Mouse (Mus musculus): ENCODE measurements at regions not wholly inside any gene's neighbourhood (a gene's known extent, or its start where the extent isn't known, plus 50 kb on each side); places are given as distances from the start of the nearest gene placed in this dataset.

DNA sequence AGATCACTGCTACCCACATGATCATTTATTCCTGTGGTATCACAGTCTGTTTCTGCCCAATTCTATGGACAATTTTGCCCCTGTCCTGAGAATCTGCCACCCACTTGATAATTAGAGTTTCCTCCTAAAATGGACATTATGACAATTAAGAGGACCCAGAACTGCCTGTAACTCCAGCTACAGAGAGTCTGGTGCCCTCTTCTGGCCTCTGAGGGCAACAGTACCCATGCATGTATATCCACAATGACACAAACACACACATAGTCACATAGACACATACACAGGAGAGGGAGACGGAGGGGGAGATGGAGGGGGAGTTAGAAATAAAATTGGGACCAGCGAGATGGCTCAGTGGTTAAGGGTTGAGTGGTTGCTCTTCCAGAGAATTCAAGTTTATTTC lies 170.9 kb upstream of the Ercc4 start:
- Histone ChIP-seq H3K36me3 (ENCODE audit: control insufficient read depth, insufficient read depth, low read length) (no peaks in the 10 kb centered on the region), H3K4me3 (ENCODE audit: extremely low read depth, insufficient read depth, insufficient read length) (no peak overlapping the region), H3K27me3 (ENCODE audit: control insufficient read depth, insufficient read depth, low read length) (no peaks in the 10 kb centered on the region), H3K4me1 (ENCODE audit: control insufficient read depth, insufficient read depth, insufficient read length) (no peaks in the 10 kb centered on the region), H3K27ac (ENCODE audit: insufficient read depth, low read length) (no peak overlapping the region)
- no peak for DNase-seq (ENCODE audit: low read depth in 1 of 2, low spot score in 2 of 2)
- WGBS: 77% methylated on average over 2 of the region's 2 CpGs
- TF ChIP-seq CTCF (IDR thresholded peaks at IDR 0.05; ENCODE audit: extremely low read depth, insufficient read depth, insufficient read length, insufficient replicate concordance): no peak
- TF ChIP-seq POLR2A (IDR thresholded peaks at IDR 0.05; ENCODE audit: low read depth, low read length): no peak

GRCm38 (mm10) chr16:12951176-12951575 lies 158.3 kb upstream of the Ercc4 start:
- DNase-seq (ENCODE audit: low read depth in 1 of 2, low spot score in 2 of 2): no peak
- Histone ChIP-seq H3K27me3 (ENCODE audit: control insufficient read depth, insufficient read depth, low read length) (no peaks in the 10 kb centered on the region), H3K36me3 (ENCODE audit: control insufficient read depth, insufficient read depth, low read length) (no peaks in the 10 kb centered on the region), H3K4me3 (ENCODE audit: extremely low read depth, insufficient read depth, insufficient read length) (no peak overlapping the region), H3K4me1 (ENCODE audit: control insufficient read depth, insufficient read depth, insufficient read length) (no peaks in the 10 kb centered on the region), H3K27ac (ENCODE audit: insufficient read depth, low read length) (no peak overlapping the region)
- no peak for TF ChIP-seq POLR2A (IDR thresholded peaks at IDR 0.05; ENCODE audit: low read depth, low read length)
- TF ChIP-seq CTCF (IDR thresholded peaks at IDR 0.05; ENCODE audit: extremely low read depth, insufficient read depth, insufficient read length, insufficient replicate concordance): no peak
- 88% methylated on average over 5 of the region's 5 CpGs for WGBS

- no peaks in the 10 kb centered on the region for H3K36me3 ChIP-seq (ENCODE audit: control insufficient read depth, insufficient read depth, low read length)
- WGBS: 71% methylated on average over 8 of the region's 8 CpGs
- TF ChIP-seq POLR2A (IDR thresholded peaks at IDR 0.05; ENCODE audit: low read depth, low read length): no peak
- TF ChIP-seq CTCF (IDR thresholded peaks at IDR 0.05; ENCODE audit: extremely low read depth, insufficient read depth, insufficient read length, insufficient replicate concordance): no peak
- H3K4me3 ChIP-seq (ENCODE audit: extremely low read depth, insufficient read depth, insufficient read length): no peak overlapping the region
- H3K27me3 ChIP-seq (ENCODE audit: control insufficient read depth, insufficient read depth, low read length): no peaks in the 10 kb centered on the region
- DNase-seq (ENCODE audit: low read depth in 1 of 2, low spot score in 2 of 2): no peak
- H3K27ac ChIP-seq (ENCODE audit: insufficient read depth, low read length): no peak overlapping the region
- no peaks in the 10 kb centered on the region for H3K4me1 ChIP-seq (ENCODE audit: control insufficient read depth, insufficient read depth, insufficient read length)
These were observed 155.5 kb upstream of the Ercc4 start for GRCm38 (mm10) chr16:12954028-12954427.

DNA sequence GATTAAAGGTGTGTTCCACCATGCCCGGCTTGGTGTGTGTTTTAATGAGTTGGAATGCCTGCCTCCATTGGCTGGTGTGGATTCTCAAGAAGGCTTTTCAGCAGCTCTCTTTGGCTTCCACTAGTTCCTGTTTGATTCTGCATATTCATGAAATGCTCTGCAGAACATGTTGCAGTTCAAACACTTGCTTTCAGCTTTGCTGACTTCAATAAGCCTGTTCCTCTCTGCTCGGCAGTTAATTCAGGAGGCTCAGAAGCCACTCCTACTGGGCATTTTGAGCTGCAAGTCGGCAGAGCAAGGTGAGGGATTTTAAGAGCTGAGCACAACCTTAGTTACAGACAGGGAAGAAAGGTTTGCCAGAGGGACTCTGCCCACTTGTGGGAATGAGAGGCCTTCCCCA lies 153.1 kb upstream of the Ercc4 start:
- H3K4me3 ChIP-seq (ENCODE audit: extremely low read depth, insufficient read depth, insufficient read length): no peak overlapping the region
- TF ChIP-seq CTCF (IDR thresholded peaks at IDR 0.05; ENCODE audit: extremely low read depth, insufficient read depth, insufficient read length, insufficient replicate concordance) (no peak), POLR2A (IDR thresholded peaks at IDR 0.05; ENCODE audit: low read depth, low read length) (no peak)
- no peak for DNase-seq (ENCODE audit: low read depth in 1 of 2, low spot score in 2 of 2)
- H3K27ac ChIP-seq (ENCODE audit: insufficient read depth, low read length): no peak overlapping the region
- 47% methylated on average over 3 of the region's 3 CpGs for WGBS
- no peaks in the 10 kb centered on the region for H3K36me3 ChIP-seq (ENCODE audit: control insufficient read depth, insufficient read depth, low read length)
- no peaks in the 10 kb centered on the region for H3K27me3 ChIP-seq (ENCODE audit: control insufficient read depth, insufficient read depth, low read length)
- H3K4me1 ChIP-seq (ENCODE audit: control insufficient read depth, insufficient read depth, insufficient read length): no peaks in the 10 kb centered on the region

DNA sequence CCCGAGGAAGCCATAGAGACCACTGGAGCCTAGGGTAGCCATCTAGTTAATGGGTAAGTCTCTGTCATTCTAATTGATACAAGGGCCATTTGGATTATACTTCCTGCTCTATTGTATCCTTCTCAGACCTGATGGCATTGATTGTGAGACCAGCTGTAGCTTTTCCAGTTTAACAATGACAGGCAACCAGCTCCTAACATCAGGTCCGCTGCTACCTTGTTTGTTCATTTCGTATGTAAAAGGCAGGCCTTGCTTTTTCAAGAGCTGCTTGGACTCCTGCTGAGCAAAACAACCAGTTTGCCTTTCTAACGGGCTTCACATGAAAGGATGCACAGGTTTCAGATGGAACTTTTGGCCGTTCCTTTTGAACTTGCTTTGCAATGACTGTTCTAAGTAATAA lies 148.6 kb upstream of the Ercc4 start:
- 86% methylated on average over 5 of the region's 5 CpGs for WGBS

DNA sequence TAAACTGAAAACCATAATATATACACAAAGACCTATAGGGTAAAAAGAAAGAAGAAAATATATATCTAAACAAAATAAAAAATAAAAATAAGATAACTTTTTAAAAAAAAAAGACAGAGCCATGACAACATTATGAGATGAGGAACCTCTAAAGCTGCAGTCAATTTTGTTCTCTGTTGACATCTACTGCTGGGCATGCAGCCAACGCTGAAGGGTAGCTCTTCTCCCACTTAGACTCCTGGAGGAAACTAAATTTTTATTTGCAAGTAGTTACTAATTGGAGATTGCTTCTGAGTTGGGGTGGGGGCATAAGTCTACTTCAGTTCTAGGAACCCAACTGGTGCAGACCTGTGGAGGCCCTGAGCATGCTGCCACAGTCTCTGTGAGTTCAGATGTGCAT lies 126.8 kb upstream of the Ercc4 start:
- Histone ChIP-seq H3K36me3 (ENCODE audit: control insufficient read depth, insufficient read depth, low read length) (no peaks in the 10 kb centered on the region), H3K27me3 (ENCODE audit: control insufficient read depth, insufficient read depth, low read length) (no peaks in the 10 kb centered on the region), H3K27ac (ENCODE audit: insufficient read depth, low read length) (no peak overlapping the region), H3K4me1 (ENCODE audit: control insufficient read depth, insufficient read depth, insufficient read length) (no peaks in the 10 kb centered on the region), H3K4me3 (ENCODE audit: extremely low read depth, insufficient read depth, insufficient read length) (no peak overlapping the region)
- TF ChIP-seq POLR2A (IDR thresholded peaks at IDR 0.05; ENCODE audit: low read depth, low read length): no peak
- no peak for TF ChIP-seq CTCF (IDR thresholded peaks at IDR 0.05; ENCODE audit: extremely low read depth, insufficient read depth, insufficient read length, insufficient replicate concordance)
- 63% methylated on average over 1 of the region's 1 CpGs for WGBS
- no peak for DNase-seq (ENCODE audit: low read depth in 1 of 2, low spot score in 2 of 2)

More for the DNA sequence above, 148.6 kb upstream of the Ercc4 start:
- TF ChIP-seq CTCF (IDR thresholded peaks at IDR 0.05; ENCODE audit: extremely low read depth, insufficient read depth, insufficient read length, insufficient replicate concordance): no peak
- no peak for TF ChIP-seq POLR2A (IDR thresholded peaks at IDR 0.05; ENCODE audit: low read depth, low read length)
- DNase-seq (ENCODE audit: low read depth in 1 of 2, low spot score in 2 of 2): no peak
- Histone ChIP-seq H3K27me3 (ENCODE audit: control insufficient read depth, insufficient read depth, low read length) (no peaks in the 10 kb centered on the region), H3K4me1 (ENCODE audit: control insufficient read depth, insufficient read depth, insufficient read length) (no peaks in the 10 kb centered on the region), H3K4me3 (ENCODE audit: extremely low read depth, insufficient read depth, insufficient read length) (no peak overlapping the region), H3K27ac (ENCODE audit: insufficient read depth, low read length) (no peak overlapping the region), H3K36me3 (ENCODE audit: control insufficient read depth, insufficient read depth, low read length) (no peaks in the 10 kb centered on the region)

GRCm38 (mm10) chr16:13001288-13001880 lies 108.1 kb upstream of the Ercc4 start:
- no peaks in the 10 kb centered on the region for H3K4me1 ChIP-seq (ENCODE audit: control insufficient read depth, insufficient read depth, insufficient read length)
- H3K27me3 ChIP-seq (ENCODE audit: control insufficient read depth, insufficient read depth, low read length): no peaks in the 10 kb centered on the region; the same call in 1 of the 2 replicates
- TF ChIP-seq POLR2A (IDR thresholded peaks at IDR 0.05; ENCODE audit: low read depth, low read length) (no peak), CTCF (IDR thresholded peaks at IDR 0.05; ENCODE audit: extremely low read depth, insufficient read depth, insufficient read length, insufficient replicate concordance) (no peak)
- H3K4me3 ChIP-seq (ENCODE audit: extremely low read depth, insufficient read depth, insufficient read length): no peak overlapping the region
- 74% methylated on average over 1 of the region's 1 CpGs for WGBS
- H3K36me3 ChIP-seq (ENCODE audit: control insufficient read depth, insufficient read depth, low read length): no peaks in the 10 kb centered on the region
- H3K27ac ChIP-seq (ENCODE audit: insufficient read depth, low read length): no peak overlapping the region
- DNase-seq (ENCODE audit: low read depth in 1 of 2, low spot score in 2 of 2): no peak
